Mouse (Mus musculus) gonadal fat pad, adult 2 months (tissue): ENCODE measurements around the gene Trappc6a. TPM values are rescaled to one million over a fixed set of nuclear protein-coding genes. Genes with fewer than 3 reads are reported as not detected.

Experiments used
- DNase-seq: peaks from one replicate; pipeline ENCODE4 v3.0.0-alpha.2; 2012; ENCODE audit warnings: low read depth
- polyA plus RNA-seq: library from polyadenylated mRNA; depleted of rRNA; stranded (reverse); fragments of >200 nt; gene quantifications from 2 replicates; pipeline ENCODE4 v1.2.3, GENCODE M21; 2012; rRNA removed

Trappc6a gene
- polyA plus RNA-seq, result 114 and 128 TPM in 2 replicates

DNA sequence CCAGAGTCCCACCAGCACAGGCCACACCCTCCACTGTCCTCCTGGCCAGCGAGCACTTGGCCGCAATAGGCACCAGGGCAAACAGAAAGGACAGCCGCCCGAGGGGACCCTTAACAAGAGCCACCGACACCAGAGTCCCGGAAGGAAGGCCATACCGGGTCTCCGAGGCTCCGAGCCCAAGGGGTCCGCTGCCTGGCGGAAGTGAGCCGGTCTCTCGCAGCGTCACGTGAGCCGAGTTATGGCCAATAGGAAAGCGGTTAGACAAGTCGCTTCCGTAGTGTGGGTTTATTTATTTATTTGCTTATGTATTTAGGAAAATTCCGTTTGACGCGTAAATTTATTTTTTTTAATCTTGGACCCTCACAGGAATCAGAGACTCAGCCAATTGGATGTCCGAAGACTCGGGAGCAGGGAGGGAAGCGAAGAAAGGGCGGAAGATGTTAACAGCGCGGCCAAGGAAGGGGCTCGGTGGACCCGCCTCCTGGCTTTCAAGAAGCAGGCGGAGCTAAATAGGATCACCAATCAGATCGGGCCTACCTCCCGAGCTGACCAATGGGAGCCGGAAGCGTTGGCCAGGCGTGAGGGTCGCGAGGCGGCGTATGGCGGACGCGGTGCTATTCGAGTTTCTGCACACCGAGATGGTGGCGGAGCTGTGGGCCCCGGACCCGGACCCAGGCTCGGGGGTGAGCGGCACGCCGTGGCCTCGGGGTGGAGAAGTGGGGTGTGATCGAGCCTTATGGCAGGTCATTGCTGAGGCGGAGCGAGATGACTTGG is at the start of gene Trappc6a, which contains the start of gene Bloc1s3:
Trappc6a (plus strand) TSS at position 246 of the 774 bp plus-strand sequence.
Bloc1s3 (minus strand) TSS at position 218 of the 774 bp plus-strand sequence.
- no peak for DNase-seq

GRCm38 (mm10) chr7:19458591-19459111 is 49.5 kb upstream of the Trappc6a start, which contains the start of gene Mark4:
Gene Mark4, minus strand, starts transcription at chr7:19458821.
- no peak for DNase-seq

DNA sequence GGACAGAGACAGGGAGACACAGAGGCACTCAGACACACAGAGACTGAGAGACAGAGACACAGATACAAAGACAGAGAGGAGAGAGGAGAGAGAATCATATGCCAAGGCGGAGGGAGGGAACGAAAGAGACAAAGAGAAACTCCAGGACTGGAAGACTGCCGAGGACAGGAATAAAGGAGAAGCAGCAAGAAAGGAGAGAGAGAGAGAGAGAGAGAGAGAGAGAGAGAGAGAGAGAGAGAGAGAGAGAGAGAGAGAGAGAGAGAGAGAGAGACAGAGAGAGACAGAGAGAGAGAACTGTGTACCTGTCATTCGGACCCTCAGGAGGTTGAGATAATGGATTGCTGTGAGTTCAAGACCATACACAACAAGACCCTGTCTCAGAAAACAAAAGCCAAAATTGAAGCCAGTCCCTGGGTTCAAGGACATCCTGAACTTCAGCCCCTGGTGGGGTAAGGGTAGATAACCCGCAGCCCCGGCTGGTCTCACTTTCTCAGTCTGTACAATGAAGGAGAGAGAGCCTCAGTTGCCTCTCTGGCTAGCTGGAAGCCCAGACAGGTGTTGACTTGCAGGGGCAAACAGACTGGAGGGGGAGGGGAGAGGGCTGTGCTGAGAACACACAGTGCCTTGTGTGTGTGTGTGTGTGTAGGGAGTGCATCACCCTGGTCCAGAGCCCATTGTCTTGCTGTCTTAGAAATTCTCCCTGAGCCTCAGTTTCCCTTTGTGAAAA is 48.9 kb upstream of the Trappc6a start:
- no peak for DNase-seq

DNA sequence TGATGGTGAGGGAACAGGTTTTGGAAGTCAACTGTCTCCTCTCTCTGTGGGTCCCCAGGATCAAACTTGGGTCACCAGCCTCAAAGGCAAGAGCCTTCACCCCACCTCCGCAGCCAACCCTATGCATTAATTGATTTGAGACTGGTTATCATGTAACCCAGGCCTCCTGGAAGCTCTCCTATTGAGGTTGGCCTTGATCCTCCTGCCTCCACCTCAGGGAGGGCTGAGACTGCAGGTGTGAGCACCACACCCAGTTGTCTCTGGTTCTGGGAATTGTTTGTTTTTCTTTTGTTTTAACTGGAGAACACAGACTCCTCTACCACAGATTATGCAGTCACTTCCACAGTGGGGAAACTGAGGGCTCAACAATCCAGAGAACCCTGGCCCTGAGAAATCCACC is 47.7 kb upstream of the Trappc6a start:
- DNase-seq, result no peak

- no peak for DNase-seq
Measured at GRCm38 (mm10) chr7:19461488-19461887, 46.7 kb upstream of the Trappc6a start.

DNA sequence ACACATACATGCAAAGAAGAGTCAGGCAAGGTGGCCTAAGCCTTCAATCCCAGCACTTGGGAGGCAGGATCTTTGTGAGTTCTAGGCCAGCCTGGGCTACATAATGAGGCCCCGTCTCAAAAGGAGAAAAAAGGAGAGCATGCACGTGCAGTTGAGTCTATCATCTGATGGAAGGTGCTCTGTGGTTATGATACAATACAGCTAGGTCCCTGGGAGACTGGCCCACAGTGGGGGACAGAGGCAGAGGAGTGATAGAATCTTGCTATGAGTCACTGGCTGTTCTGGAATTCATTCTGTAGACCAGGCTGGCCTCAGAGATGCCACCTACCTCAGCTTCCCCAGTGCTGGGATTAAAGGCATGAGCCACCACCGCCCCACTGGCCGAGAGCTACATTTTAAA is 45.8 kb upstream of the Trappc6a start:
- no peak for DNase-seq

GRCm38 (mm10) chr7:19462884-19463381 is 45.3 kb upstream of the Trappc6a start, which contains the start of gene Exoc3l2:
Gene Exoc3l2, plus strand, starts transcription at chr7:19463331.
- DNase-seq, result no peak

GRCm38 (mm10) chr7:19464367-19465307 is 43.6 kb upstream of the Trappc6a start:
- DNase-seq, result no peak

- no peak for DNase-seq
Measured at GRCm38 (mm10) chr7:19466602-19467145, 41.5 kb upstream of the Trappc6a start.

DNA sequence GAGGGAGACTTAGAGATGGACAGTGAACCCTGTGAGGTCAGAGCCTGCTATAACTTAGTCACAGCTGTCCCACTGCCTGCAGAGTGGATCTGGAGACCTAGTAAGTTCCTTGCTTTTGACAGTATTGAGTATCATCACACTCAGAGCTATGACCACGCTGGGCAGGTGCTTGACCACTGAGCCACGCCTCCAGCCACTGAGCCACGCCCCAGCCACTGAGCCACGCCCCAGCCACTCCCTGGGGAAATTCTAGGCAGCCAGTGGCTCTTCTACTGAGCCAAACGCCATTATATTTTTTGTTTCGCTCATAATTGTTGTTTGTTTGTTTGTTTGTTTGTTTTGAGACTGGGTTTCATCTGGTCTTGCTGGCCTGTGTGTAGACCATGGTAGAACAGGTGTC is 40.6 kb upstream of the Trappc6a start:
- no peak for DNase-seq

DNA sequence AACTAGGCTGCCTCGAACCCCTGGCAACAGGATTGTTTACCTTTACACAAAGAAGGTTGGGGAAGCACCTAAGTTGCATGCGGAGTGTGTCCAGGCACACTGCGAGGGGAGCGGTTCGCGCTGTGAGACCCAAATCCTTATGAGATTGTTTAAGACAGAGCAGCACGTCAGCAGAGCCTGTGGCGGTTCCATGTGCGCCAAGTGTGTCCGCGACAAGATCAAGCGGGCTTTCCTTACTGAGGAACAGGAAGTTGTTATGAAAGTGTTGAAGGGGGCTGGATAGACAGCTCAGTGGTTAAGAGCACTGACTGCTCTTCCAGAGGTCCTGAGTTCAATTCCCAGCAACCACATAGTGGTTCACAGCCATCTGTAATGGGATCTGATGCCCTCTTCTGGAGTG is 39.9 kb upstream of the Trappc6a start:
- DNase-seq, result no peak

GRCm38 (mm10) chr7:19469404-19469803 is 38.8 kb upstream of the Trappc6a start:
- no peak for DNase-seq

GRCm38 (mm10) chr7:19470308-19470707 is 37.9 kb upstream of the Trappc6a start:
- DNase-seq, result no peak

- no peak for DNase-seq
Measured at GRCm38 (mm10) chr7:19472403-19472802, 35.8 kb upstream of the Trappc6a start.

GRCm38 (mm10) chr7:19473875-19474443 is 34.2 kb upstream of the Trappc6a start:
- no peak for DNase-seq

- DNase-seq, result no peak
Measured at GRCm38 (mm10) chr7:19477084-19477483, 31.1 kb upstream of the Trappc6a start.

- no peak for DNase-seq
Measured at GRCm38 (mm10) chr7:19477624-19478384, 30.4 kb upstream of the Trappc6a start.

- no peak for DNase-seq
Measured at GRCm38 (mm10) chr7:19483281-19483680, 24.9 kb upstream of the Trappc6a start.

- no peak for DNase-seq
Measured at GRCm38 (mm10) chr7:19485488-19485887, 22.7 kb upstream of the Trappc6a start.

DNA sequence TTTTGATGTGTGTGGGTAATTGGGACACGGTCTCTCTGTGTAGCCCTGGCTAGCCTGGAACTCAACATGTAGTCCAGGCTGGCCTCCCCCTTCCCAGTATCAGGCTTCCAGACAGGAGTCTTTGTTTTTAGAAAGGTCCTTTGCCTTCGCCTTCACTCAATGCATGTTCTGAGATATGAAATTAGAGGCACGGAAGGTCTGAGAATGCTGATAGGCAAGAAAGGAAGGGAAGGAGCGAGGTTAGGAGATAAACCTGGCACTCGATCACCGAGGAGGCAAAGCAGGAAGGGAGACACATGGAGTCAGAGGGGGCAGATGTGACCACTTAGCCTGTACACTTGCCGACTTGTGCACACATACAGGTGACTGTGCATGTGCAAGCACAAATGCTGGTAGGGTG is 21.6 kb upstream of the Trappc6a start:
- no peak for DNase-seq
